Mouse (Mus musculus): ENCODE measurements around the gene Ccdc88c. TPM values are rescaled to one million over a fixed set of nuclear protein-coding genes. Genes with fewer than 3 reads are reported as not detected.

The Ccdc88c gene
- total and polyA plus RNA-seq, 3 experiments = 3.6 to 5.4 (median 5.2) TPM

DNA sequence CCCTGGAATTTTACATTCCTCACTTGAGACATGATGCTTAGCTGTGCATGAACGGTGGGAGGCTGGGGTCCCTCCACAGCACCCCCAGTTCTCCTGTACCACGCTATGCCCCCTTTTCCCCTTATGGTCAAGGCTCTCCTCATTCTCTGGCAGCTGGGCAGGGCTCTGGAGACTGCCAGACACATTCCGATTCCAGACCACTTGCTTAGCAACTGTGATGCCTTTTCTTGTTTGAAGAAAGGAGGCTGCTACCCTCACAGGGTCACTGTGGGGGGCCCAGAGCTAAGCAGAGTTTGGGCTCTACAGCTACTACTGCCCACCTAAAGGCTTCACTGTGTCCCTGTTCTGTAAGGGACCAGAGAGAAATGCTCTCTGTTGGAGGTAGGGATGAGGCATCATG, 71.6 kb downstream of the Ccdc88c start:
- DNase-seq = no peak
- Histone ChIP-seq H3K4me3 (no peak overlapping the region), H3K79me2 (replicated peaks; ENCODE audit: control insufficient read depth, insufficient read depth, low read length) (no peaks in the 10 kb centered on the region), H3K27ac (no peak overlapping the region; the same call in 1 of the 2 replicates), H3K4me1 (ENCODE audit: control insufficient read depth, insufficient read depth, low read length) (peaks cover 24% of the 10 kb centered on the region), H3K36me3 (ENCODE audit: control insufficient read depth, insufficient read depth, low read length) (no peaks in the 10 kb centered on the region), H3K27me3 (ENCODE audit: control insufficient read depth, insufficient read depth, low read length) (no peaks in the 10 kb centered on the region; the same call in 1 of the 2 replicates), H3K9ac (ENCODE audit: low read depth, low read length) (no peak overlapping the region)
- WGBS = 80% methylated on average over 3 of the region's 3 CpGs
- intact Hi-C loops (cut with DNase I) = no loop called here
- TF ChIP-seq CTCF (IDR thresholded peaks at IDR 0.05) (no peak), POLR2A (IDR thresholded peaks at IDR 0.05; ENCODE audit: insufficient read depth, low read depth, low read length) (no peak), EP300 (IDR thresholded peaks at IDR 0.05; ENCODE audit: insufficient read depth, low read depth, low read length) (no peak)

DNA sequence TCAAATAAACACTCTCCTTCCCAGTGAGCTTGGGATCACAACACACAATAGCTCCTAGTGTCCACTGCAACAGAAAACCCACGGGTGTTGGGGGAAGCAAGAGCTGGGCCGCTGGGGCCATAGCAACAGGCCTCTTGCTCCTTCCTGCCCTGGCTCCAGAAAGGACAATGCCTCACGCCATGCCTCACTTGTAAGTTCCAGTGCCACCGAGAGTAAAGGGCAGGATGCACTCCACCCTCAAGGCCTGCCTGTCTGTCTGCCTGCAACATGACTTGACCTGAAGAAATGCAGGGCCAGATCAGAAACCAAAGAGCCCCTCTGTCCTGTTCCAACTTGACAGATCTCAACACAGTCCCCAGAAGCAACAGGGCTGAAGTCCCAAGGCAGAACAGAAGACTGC, 72.0 kb downstream of the Ccdc88c start:
- WGBS = 53% methylated on average over 4 of the region's 4 CpGs
- intact Hi-C loops (cut with DNase I) = no loop called here
- no peak for DNase-seq
- no peak overlapping the region; the same call in 1 of the 2 replicates for H3K27ac ChIP-seq
- H3K4me3 ChIP-seq = no peak overlapping the region
- H3K4me1 ChIP-seq (ENCODE audit: control insufficient read depth, insufficient read depth, low read length) = peaks cover 25% of the 10 kb centered on the region
- TF ChIP-seq POLR2A (IDR thresholded peaks at IDR 0.05; ENCODE audit: insufficient read depth, low read depth, low read length) (no peak), CTCF (IDR thresholded peaks at IDR 0.05) (no peak), EP300 (IDR thresholded peaks at IDR 0.05; ENCODE audit: insufficient read depth, low read depth, low read length) (no peak)
- H3K9ac ChIP-seq (ENCODE audit: low read depth, low read length) = no peak overlapping the region
- no peaks in the 10 kb centered on the region for H3K36me3 ChIP-seq (ENCODE audit: control insufficient read depth, insufficient read depth, low read length)
- H3K79me2 ChIP-seq (replicated peaks; ENCODE audit: control insufficient read depth, insufficient read depth, low read length) = no peaks in the 10 kb centered on the region
- H3K27me3 ChIP-seq (ENCODE audit: control insufficient read depth, insufficient read depth, low read length) = no peaks in the 10 kb centered on the region

DNA sequence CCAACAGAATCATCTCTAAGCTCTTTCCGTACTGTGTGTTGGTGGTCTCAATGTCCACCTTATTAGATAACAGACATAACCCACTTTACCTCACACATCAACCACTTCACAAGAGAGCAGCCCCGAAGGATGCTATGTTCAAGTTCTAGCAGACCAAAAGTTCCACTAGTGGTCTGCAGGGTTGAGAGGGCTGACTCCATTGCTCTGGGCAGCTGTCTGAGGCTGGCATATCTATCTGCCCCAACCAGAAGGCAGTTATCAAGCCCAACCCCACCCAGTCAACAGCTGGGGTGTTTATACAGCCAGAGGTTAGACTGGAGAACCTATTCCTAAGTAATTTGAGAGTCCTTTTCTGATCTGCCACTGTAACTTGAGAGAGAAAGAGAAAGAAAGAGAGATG, 72.8 kb downstream of the Ccdc88c start:
- intact Hi-C loops (cut with DNase I) = no loop called here
- Histone ChIP-seq H3K9ac (ENCODE audit: low read depth, low read length) (no peak overlapping the region), H3K27ac (no peak overlapping the region), H3K27me3 (ENCODE audit: control insufficient read depth, insufficient read depth, low read length) (no peaks in the 10 kb centered on the region), H3K4me1 (ENCODE audit: control insufficient read depth, insufficient read depth, low read length) (peaks cover 28% of the 10 kb centered on the region), H3K36me3 (ENCODE audit: control insufficient read depth, insufficient read depth, low read length) (no peaks in the 10 kb centered on the region), H3K4me3 (no peak overlapping the region), H3K79me2 (replicated peaks; ENCODE audit: control insufficient read depth, insufficient read depth, low read length) (no peaks in the 10 kb centered on the region)
- 79% methylated on average over 2 of the region's 2 CpGs for WGBS
- DNase-seq = no peak
- TF ChIP-seq POLR2A (IDR thresholded peaks at IDR 0.05; ENCODE audit: insufficient read depth, low read depth, low read length) = no peak

DNA sequence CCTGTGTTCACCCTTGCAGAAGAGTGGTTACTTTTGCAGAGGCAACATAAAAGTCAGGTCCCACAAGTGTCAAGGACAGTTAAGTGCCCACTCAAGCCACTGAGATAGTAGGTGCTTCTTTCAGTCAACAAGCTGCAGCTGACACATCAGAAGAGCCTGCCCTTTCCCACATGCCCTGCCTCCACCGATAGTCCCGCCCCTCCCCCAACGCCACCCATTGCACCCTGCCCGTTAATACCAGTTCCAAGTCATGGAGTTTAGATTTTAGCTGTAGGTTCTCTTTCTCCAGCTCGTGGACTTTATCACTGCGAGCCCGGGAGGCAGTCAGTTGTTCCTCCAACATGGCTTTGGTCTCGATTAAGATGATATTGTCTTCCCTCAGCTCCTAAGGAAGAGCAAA, 74.9 kb downstream of the Ccdc88c start:
- Histone ChIP-seq H3K27ac (no peak overlapping the region; the same call in 1 of the 2 replicates), H3K79me2 (replicated peaks; ENCODE audit: control insufficient read depth, insufficient read depth, low read length) (no peaks in the 10 kb centered on the region), H3K36me3 (ENCODE audit: control insufficient read depth, insufficient read depth, low read length) (no peaks in the 10 kb centered on the region), H3K9ac (ENCODE audit: low read depth, low read length) (no peak overlapping the region), H3K4me1 (ENCODE audit: control insufficient read depth, insufficient read depth, low read length) (peaks cover 24% of the 10 kb centered on the region), H3K4me3 (no peak overlapping the region), H3K27me3 (ENCODE audit: control insufficient read depth, insufficient read depth, low read length) (no peaks in the 10 kb centered on the region)
- WGBS = 60% methylated on average over 8 of the region's 8 CpGs
- intact Hi-C loops (cut with DNase I) = loop anchor here (2.0 kb wide), 1 partner anchor 129 kb away; the partner anchor contains the start of gene Ppp4r3a
- TF ChIP-seq EP300 (IDR thresholded peaks at IDR 0.05; ENCODE audit: insufficient read depth, low read depth, low read length) (no peak), POLR2A (IDR thresholded peaks at IDR 0.05; ENCODE audit: insufficient read depth, low read depth, low read length) (no peak), CTCF (IDR thresholded peaks at IDR 0.05) (no peak)
- DNase-seq = no peak

DNA sequence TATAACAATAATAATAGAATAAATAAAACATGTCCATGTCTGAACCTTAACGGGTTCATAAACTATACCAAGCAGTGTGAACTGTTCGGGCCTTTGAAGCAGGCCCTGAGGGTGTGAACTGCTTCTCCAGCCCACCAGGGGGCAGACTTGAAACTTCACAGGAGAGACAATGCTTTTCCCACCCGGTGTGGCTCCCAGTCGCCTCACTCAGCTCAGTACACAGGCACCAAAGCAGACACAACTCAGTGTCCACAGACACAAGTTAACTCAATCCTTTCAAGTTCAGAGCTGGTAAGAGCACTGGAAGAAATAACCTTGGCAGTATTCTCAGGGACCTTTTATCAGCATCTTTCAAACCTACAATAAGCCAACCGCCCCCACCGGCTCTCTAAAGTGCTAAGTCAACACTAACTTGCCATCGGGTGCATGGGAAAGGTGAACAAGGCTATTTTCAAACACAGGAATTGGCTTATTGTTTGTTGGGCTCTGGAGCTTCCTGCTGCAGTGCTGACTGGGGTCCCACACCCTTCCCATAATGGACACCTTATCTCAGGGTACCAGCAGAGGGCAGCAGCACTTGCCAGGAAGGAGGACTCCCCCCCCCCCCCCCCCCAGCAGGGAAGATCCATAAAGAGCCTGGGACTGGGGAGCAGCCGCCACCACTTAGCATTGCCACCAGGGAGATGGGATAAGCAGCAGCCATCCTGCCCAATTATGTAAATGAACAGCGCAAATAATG, 76.5 kb downstream of the Ccdc88c start:
- H3K27ac ChIP-seq = peak overlapping the region; percentile 81
- peak; percentile 74 for TF ChIP-seq CTCF (IDR thresholded peaks at IDR 0.05)
- peak; percentile 46; the same call in 1 of the 2 replicates for TF ChIP-seq EP300 (IDR thresholded peaks at IDR 0.05; ENCODE audit: insufficient read depth, low read depth, low read length)
- no peak for TF ChIP-seq POLR2A (IDR thresholded peaks at IDR 0.05; ENCODE audit: insufficient read depth, low read depth, low read length)
- WGBS = 27% methylated on average over 9 of the region's 9 CpGs
- no peak overlapping the region for H3K9ac ChIP-seq (ENCODE audit: low read depth, low read length)
- DNase-seq = peak; percentile 78 to 81
- intact Hi-C loops (cut with DNase I) = loop anchor here (1.0 to 2.0 kb wide), 3 partner anchors 15 to 130 kb away; partner anchors contain the start of genes Ccdc88c and Ppp4r3a
- H3K36me3 ChIP-seq (ENCODE audit: control insufficient read depth, insufficient read depth, low read length) = no peaks in the 10 kb centered on the region
- H3K27me3 ChIP-seq (ENCODE audit: control insufficient read depth, insufficient read depth, low read length) = no peaks in the 10 kb centered on the region
- no peaks in the 10 kb centered on the region for H3K79me2 ChIP-seq (replicated peaks; ENCODE audit: control insufficient read depth, insufficient read depth, low read length)
- H3K4me1 ChIP-seq (ENCODE audit: control insufficient read depth, insufficient read depth, low read length) = peaks cover 20% of the 10 kb centered on the region
- no peak overlapping the region for H3K4me3 ChIP-seq

DNA sequence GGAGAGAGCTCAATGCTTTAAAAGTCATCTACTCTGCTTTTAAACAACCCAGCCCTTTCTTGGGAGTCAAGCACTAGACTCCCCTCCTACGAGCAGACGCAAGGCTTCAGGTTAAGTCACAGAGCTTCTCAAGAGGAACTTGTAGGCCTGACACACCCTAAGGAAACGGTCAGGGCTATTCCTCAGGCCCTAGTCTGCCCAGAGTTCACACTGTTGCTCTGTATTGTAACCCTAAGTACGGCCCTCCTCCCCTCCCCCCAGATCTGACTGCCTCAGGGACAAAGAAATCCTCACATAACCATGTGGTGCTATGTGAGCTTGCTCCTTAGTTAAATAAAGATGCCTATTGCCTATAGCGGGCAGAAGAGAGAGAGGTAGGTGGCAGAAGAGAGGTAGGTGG, 79.7 kb downstream of the Ccdc88c start:
- Histone ChIP-seq H3K9ac (ENCODE audit: low read depth, low read length) (no peak overlapping the region), H3K27me3 (ENCODE audit: control insufficient read depth, insufficient read depth, low read length) (no peaks in the 10 kb centered on the region), H3K36me3 (ENCODE audit: control insufficient read depth, insufficient read depth, low read length) (no peaks in the 10 kb centered on the region), H3K4me3 (no peak overlapping the region), H3K4me1 (ENCODE audit: control insufficient read depth, insufficient read depth, low read length) (peaks cover 11% of the 10 kb centered on the region), H3K79me2 (replicated peaks; ENCODE audit: control insufficient read depth, insufficient read depth, low read length) (no peaks in the 10 kb centered on the region), H3K27ac (peak overlapping the region; percentile 43)
- intact Hi-C loops (cut with DNase I) = no loop called here
- TF ChIP-seq POLR2A (IDR thresholded peaks at IDR 0.05; ENCODE audit: insufficient read depth, low read depth, low read length) (no peak), CTCF (IDR thresholded peaks at IDR 0.05) (no peak), EP300 (IDR thresholded peaks at IDR 0.05; ENCODE audit: insufficient read depth, low read depth, low read length) (no peak)
- WGBS = 62% methylated on average over 5 of the region's 5 CpGs
- DNase-seq = no peak

Data from heart, adult 2 months (tissue).